Mouse (Mus musculus) forebrain, embryonic 16.5 days (tissue): ENCODE results near the gene Raver2. TPM values are rescaled to one million over a fixed set of nuclear protein-coding genes. Genes with fewer than 3 reads are reported as not detected.

Source experiments
- ATAC-seq: fragments of 200-750 bp; cut with Nextera tagmentation; 2 replicates; pipeline ENCODE4 v1.8.0; 2017; ENCODE audit warnings: mild to moderate bottlenecking, moderate library complexity
- H3K27ac ChIP-seq: fragments of 300-500 bp; sonication (generic); 2 replicates; pipeline ENCODE4 v1.5.1; 2014; ENCODE audit warnings: low read length, control low read depth
- H3K27me3 ChIP-seq: fragments of 300-500 bp; sonication (generic); replicated peaks from 2 replicates; pipeline ENCODE4 v1.6.1; 2014; ENCODE audit warnings: low read length; ENCODE audit not compliant: control insufficient read depth, insufficient read depth
- H3K36me3 ChIP-seq: fragments of 300-500 bp; sonication (generic); 2 replicates; pipeline ENCODE4 v1.6.1; 2014; ENCODE audit not compliant: control insufficient read depth, insufficient read depth
- H3K4me1 ChIP-seq: fragments of 300-500 bp; sonication (generic); replicated peaks from 2 replicates; pipeline ENCODE4 v1.6.1; 2014; ENCODE audit warnings: low read length; ENCODE audit not compliant: control insufficient read depth, insufficient read depth
- H3K4me2 ChIP-seq: fragments of 300-500 bp; sonication (generic); 2 replicates; pipeline ENCODE4 v1.6.1; 2014; ENCODE audit warnings: mild to moderate bottlenecking, low read length, control low read depth
- H3K4me3 ChIP-seq: fragments of 300-500 bp; sonication (generic); replicated peaks from 2 replicates; pipeline ENCODE4 v1.5.1; 2014; ENCODE audit warnings: mild to moderate bottlenecking, low read length, control low read depth
- H3K9ac ChIP-seq: fragments of 300-500 bp; sonication (generic); replicated peaks from 2 replicates; pipeline ENCODE4 v1.6.1; 2014; ENCODE audit warnings: low read depth, low read length, control low read depth
- H3K9me3 ChIP-seq: fragments of 300-500 bp; sonication (generic); 2 replicates; pipeline ENCODE4 v1.6.1; 2016; ENCODE audit warnings: low read length; ENCODE audit not compliant: control insufficient read depth
- WGBS: fragments of 180-500 bp; shearing (Covaris S2); extraction: QIAGEN DNeasy Blood & Tissue Kit; methylation state at CpG from one replicate; pipeline ENCODE4 v1.1.7; 2014; 5-methylcytosine and 5-hydroxymethylcytosine counted together
- polyA plus RNA-seq: library from polyadenylated mRNA; unstranded; fragments of >200 nt; fragmentation: Nextera tagmentation; extraction: Ambion mirVana; gene quantifications from 2 replicates; pipeline ENCODE4 v1.2.1, GENCODE M21; 2015

The Raver2 gene
- polyA plus RNA-seq, 1 experiment from 2014 or later = 4.2 TPM

- H3K4me2 ChIP-seq = no peak overlapping the region
- WGBS = 76% methylated on average over 4 of the region's 4 CpGs
- H3K36me3 ChIP-seq = no peaks in the 10 kb centered on the region
- H3K4me3 ChIP-seq = no peak overlapping the region
- no peak for ATAC-seq
- H3K27ac ChIP-seq = no peak overlapping the region
- peaks cover 2% of the 10 kb centered on the region; the same call in 1 of the 2 replicates for H3K4me1 ChIP-seq
- H3K9me3 ChIP-seq = no peaks in the 10 kb centered on the region
- H3K9ac ChIP-seq = no peak overlapping the region
- no peaks in the 10 kb centered on the region for H3K27me3 ChIP-seq
Measured at GRCm38 (mm10) chr4:101143901-101144300, 75.1 kb downstream of the Raver2 start.

GRCm38 (mm10) chr4:101144361-101144760 is 75.6 kb downstream of the Raver2 start:
- Histone ChIP-seq H3K4me1 (peaks cover 2% of the 10 kb centered on the region; the same call in 1 of the 2 replicates), H3K9ac (no peak overlapping the region), H3K4me2 (no peak overlapping the region), H3K4me3 (no peak overlapping the region), H3K9me3 (no peaks in the 10 kb centered on the region), H3K27ac (no peak overlapping the region), H3K27me3 (no peaks in the 10 kb centered on the region), H3K36me3 (no peaks in the 10 kb centered on the region)
- no peak for ATAC-seq
- 84% methylated on average over 4 of the region's 4 CpGs for WGBS

- no peaks in the 10 kb centered on the region for H3K9me3 ChIP-seq
- WGBS = 86% methylated on average over 7 of the region's 7 CpGs
- no peak for ATAC-seq
- H3K4me1 ChIP-seq = peaks cover 2% of the 10 kb centered on the region; the same call in 1 of the 2 replicates
- H3K9ac ChIP-seq = no peak overlapping the region
- no peak overlapping the region for H3K4me3 ChIP-seq
- H3K36me3 ChIP-seq = no peaks in the 10 kb centered on the region
- H3K27ac ChIP-seq = no peak overlapping the region
- H3K4me2 ChIP-seq = no peak overlapping the region
- no peaks in the 10 kb centered on the region for H3K27me3 ChIP-seq
Measured at GRCm38 (mm10) chr4:101144790-101145189, 76.0 kb downstream of the Raver2 start.

- H3K27me3 ChIP-seq = no peaks in the 10 kb centered on the region
- peaks cover 2% of the 10 kb centered on the region; the same call in 1 of the 2 replicates for H3K36me3 ChIP-seq
- H3K9ac ChIP-seq = peak overlapping the region; percentile 43; the same call in 1 of the 2 replicates
- WGBS = 23% methylated on average over 9 of the region's 9 CpGs
- peaks cover 2% of the 10 kb centered on the region; the same call in 1 of the 2 replicates for H3K4me1 ChIP-seq
- H3K27ac ChIP-seq = no peak overlapping the region
- ATAC-seq = peak; percentile 85
- no peak overlapping the region for H3K4me3 ChIP-seq
- H3K4me2 ChIP-seq = peak overlapping the region; percentile 36; the same call in 1 of the 2 replicates
- H3K9me3 ChIP-seq = no peaks in the 10 kb centered on the region
Measured at GRCm38 (mm10) chr4:101146047-101146745, 77.4 kb downstream of the Raver2 start.

GRCm38 (mm10) chr4:101146891-101147655 is 78.3 kb downstream of the Raver2 start:
- Histone ChIP-seq H3K9me3 (no peaks in the 10 kb centered on the region), H3K9ac (no peak overlapping the region), H3K4me2 (no peak overlapping the region), H3K4me3 (no peak overlapping the region), H3K27ac (no peak overlapping the region), H3K27me3 (no peaks in the 10 kb centered on the region), H3K36me3 (peaks cover 2% of the 10 kb centered on the region; the same call in 1 of the 2 replicates), H3K4me1 (peaks cover 2% of the 10 kb centered on the region; the same call in 1 of the 2 replicates)
- WGBS = 92% methylated on average over 11 of the region's 11 CpGs
- ATAC-seq = no peak

- Histone ChIP-seq H3K4me1 (no peaks in the 10 kb centered on the region), H3K27ac (no peak overlapping the region), H3K9ac (no peak overlapping the region), H3K27me3 (no peaks in the 10 kb centered on the region), H3K9me3 (no peaks in the 10 kb centered on the region), H3K36me3 (peaks cover 12% of the 10 kb centered on the region; the same call in 1 of the 2 replicates), H3K4me3 (no peak overlapping the region), H3K4me2 (no peak overlapping the region)
- 80% methylated on average over 4 of the region's 4 CpGs for WGBS
- ATAC-seq = no peak
Measured at GRCm38 (mm10) chr4:101155541-101155940, 86.8 kb downstream of the Raver2 start.

GRCm38 (mm10) chr4:101157476-101157875 is 88.7 kb downstream of the Raver2 start:
- H3K9me3 ChIP-seq = no peaks in the 10 kb centered on the region
- H3K4me3 ChIP-seq = no peak overlapping the region
- no peak overlapping the region for H3K9ac ChIP-seq
- H3K4me2 ChIP-seq = no peak overlapping the region
- H3K27me3 ChIP-seq = no peaks in the 10 kb centered on the region
- peaks cover 12% of the 10 kb centered on the region; the same call in 1 of the 2 replicates for H3K36me3 ChIP-seq
- no peak overlapping the region for H3K27ac ChIP-seq
- WGBS = 92% methylated on average over 5 of the region's 5 CpGs
- no peak for ATAC-seq
- H3K4me1 ChIP-seq = no peaks in the 10 kb centered on the region

GRCm38 (mm10) chr4:101158282-101158681 is 89.5 kb downstream of the Raver2 start:
- Histone ChIP-seq H3K27me3 (no peaks in the 10 kb centered on the region), H3K4me1 (no peaks in the 10 kb centered on the region), H3K9ac (no peak overlapping the region), H3K36me3 (peaks cover 12% of the 10 kb centered on the region; the same call in 1 of the 2 replicates), H3K4me3 (no peak overlapping the region), H3K9me3 (no peaks in the 10 kb centered on the region), H3K27ac (no peak overlapping the region), H3K4me2 (no peak overlapping the region)
- WGBS = 89% methylated on average over 6 of the region's 6 CpGs
- no peak for ATAC-seq

GRCm38 (mm10) chr4:101159191-101159764 is 90.5 kb downstream of the Raver2 start:
- Histone ChIP-seq H3K36me3 (peaks cover 12% of the 10 kb centered on the region; the same call in 1 of the 2 replicates), H3K9ac (no peak overlapping the region)
- WGBS = 84% methylated on average over 12 of the region's 12 CpGs

More at GRCm38 (mm10) chr4:101159191-101159764, 90.5 kb downstream of the Raver2 start:
- Histone ChIP-seq H3K27ac (no peak overlapping the region), H3K27me3 (no peaks in the 10 kb centered on the region), H3K9me3 (no peaks in the 10 kb centered on the region), H3K4me3 (no peak overlapping the region), H3K4me2 (no peak overlapping the region), H3K4me1 (no peaks in the 10 kb centered on the region)
- no peak for ATAC-seq
